Mouse (Mus musculus): Measurements from ENCODE around the gene Pfkfb3.

DNA sequence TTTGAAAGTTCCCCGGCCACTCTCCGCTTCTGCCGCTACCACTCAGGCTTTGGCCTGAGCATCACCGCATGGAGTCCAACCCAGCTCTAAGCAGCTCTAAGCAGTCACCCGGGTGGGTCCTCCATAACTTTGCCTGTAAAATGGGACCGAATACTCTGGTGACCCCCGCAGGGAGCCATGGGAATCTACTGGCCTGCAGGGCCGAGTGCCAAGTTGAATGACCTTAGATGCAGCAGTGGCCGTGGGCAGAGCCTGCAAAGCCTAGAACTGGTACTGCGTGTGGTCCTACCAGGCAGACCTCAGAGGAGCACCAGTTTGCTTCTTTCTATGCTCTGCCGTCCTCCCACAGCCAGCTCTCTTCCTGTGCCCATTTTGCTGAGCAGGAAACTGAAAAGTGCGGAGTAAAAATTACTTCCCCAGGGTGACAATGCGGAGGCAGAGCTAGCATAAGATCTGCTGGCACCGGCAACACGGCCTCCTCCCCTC, 868 bp downstream of the Pfkfb3 start:
- TF ChIP-seq CTCF (IDR thresholded peaks at IDR 0.05; ENCODE audit: low read depth, low read length) (no peak), POLR2A (IDR thresholded peaks at IDR 0.05; ENCODE audit: extremely low read depth, insufficient read depth, low read length) (no peak)
